8 mouse cellular contexts compared by ENCODE assay signal in genomic region chr10:53436023-53436475, GRCm38 (mm10). TPM values are rescaled to one million over a fixed set of nuclear protein-coding genes. Genes with fewer than 3 reads are reported as not detected.
DNase-seq lines count a peak whose midpoint lies in the region; TF ChIP-seq lines count a peak whose summit lies in the region.

No protein-coding gene starts in this region.

- H3K36me3 ChIP-seq in heart, adult 2 months (ENCODE audit: control insufficient read depth, insufficient read depth, low read length), result peaks cover 7% of the 10 kb centered on the region; the same call in 1 of the 2 replicates
- no peaks in the 10 kb centered on the region for H3K36me3 ChIP-seq in thymus, adult 2 months (ENCODE audit: control insufficient read depth, insufficient read depth, low read length)
- no peaks in the 10 kb centered on the region for H3K36me3 ChIP-seq in limb, embryonic 10.5 days

- no peak for TF ChIP-seq POLR2A in heart, adult 2 months (IDR thresholded peaks at IDR 0.05; ENCODE audit: insufficient read depth, low read depth, low read length)
- TF ChIP-seq POLR2A in thymus, adult 2 months (IDR thresholded peaks at IDR 0.05; ENCODE audit: control insufficient read depth, extremely low read depth, insufficient read depth, low read length, poor library complexity), result no peak

- DNase-seq in heart, adult 2 months, result no peak
- DNase-seq in heart, postnatal 36 days, result no peak
- peak; percentile 14 for DNase-seq in thymus, postnatal 4 days
- no peak for DNase-seq in thymus, adult 2 months
- peak; percentile 35 for DNase-seq in limb, embryonic 10.5 days (ENCODE audit: low spot score)
- no peak for DNase-seq in right cerebral cortex, postnatal 25 days
- no peak for DNase-seq in spleen, postnatal 36 days (ENCODE audit: low spot score in 2 of 2)
- no peak for DNase-seq in urinary bladder, postnatal 4 days (ENCODE audit: low spot score in 2 of 2)

- peak overlapping the region; percentile 95 for H3K27ac ChIP-seq in heart, adult 2 months
- no peak overlapping the region for H3K27ac ChIP-seq in thymus, adult 2 months (ENCODE audit: control insufficient read depth, insufficient read depth, low read length)
- H3K27ac ChIP-seq in limb, embryonic 10.5 days, result peak overlapping the region; percentile 88

- H3K9ac ChIP-seq in heart, adult 2 months (ENCODE audit: low read depth, low read length), result no peak overlapping the region

- 69% methylated on average over 8 of the region's 8 CpGs for WGBS in heart, adult 2 months
- WGBS in thymus, adult 2 months, result 97% methylated on average over 8 of the region's 8 CpGs
- 76% methylated on average over 8 of the region's 8 CpGs for WGBS in limb, embryonic 10.5 days

- H3K4me3 ChIP-seq in heart, adult 2 months, result no peak overlapping the region
- H3K4me3 ChIP-seq in thymus, adult 2 months (ENCODE audit: control insufficient read depth, insufficient read depth, low read length), result no peak overlapping the region
- H3K4me3 ChIP-seq in limb, embryonic 10.5 days, result no peak overlapping the region

- H3K27me3 ChIP-seq in heart, adult 2 months (ENCODE audit: control insufficient read depth, insufficient read depth, low read length), result no peaks in the 10 kb centered on the region
- H3K27me3 ChIP-seq in thymus, adult 2 months (ENCODE audit: control insufficient read depth, insufficient read depth, low read length), result no peaks in the 10 kb centered on the region
- H3K27me3 ChIP-seq in limb, embryonic 10.5 days (ENCODE audit: low read depth, poor library complexity, severe bottlenecking), result peaks cover 5% of the 10 kb centered on the region; the same call in 1 of the 2 replicates

- intact Hi-C loops in heart, adult 2 months (cut with DNase I), result loop anchor here (2.0 kb wide), 1 partner anchor 57 kb away; the partner anchor contains the start of gene Cep85l
- intact Hi-C loops in heart, postnatal 36 days (cut with DNase I), result loop anchor here (2.0 to 5.0 kb wide), 2 partner anchors 27 to 39 kb away; no protein-coding TSS in a partner anchor

- H3K9me3 ChIP-seq in limb, embryonic 10.5 days (replicated peaks), result no peaks in the 10 kb centered on the region

- TF ChIP-seq CTCF in heart, adult 2 months (IDR thresholded peaks at IDR 0.05), result no peak
- TF ChIP-seq CTCF in thymus, adult 2 months (IDR thresholded peaks at IDR 0.05; ENCODE audit: borderline replicate concordance, control insufficient read depth, extremely low read depth, insufficient read depth, low read length, poor library complexity), result no peak

- no peaks in the 10 kb centered on the region for H3K79me2 ChIP-seq in heart, adult 2 months (replicated peaks; ENCODE audit: control insufficient read depth, insufficient read depth, low read length)

- no peak for TF ChIP-seq EP300 in heart, adult 2 months (IDR thresholded peaks at IDR 0.05; ENCODE audit: insufficient read depth, low read depth, low read length)

- peaks cover 15% of the 10 kb centered on the region for H3K4me1 ChIP-seq in heart, adult 2 months (ENCODE audit: control insufficient read depth, insufficient read depth, low read length)
- H3K4me1 ChIP-seq in thymus, adult 2 months (replicated peaks; ENCODE audit: control insufficient read depth, insufficient read depth, low read length), result peaks cover 8% of the 10 kb centered on the region
- H3K4me1 ChIP-seq in limb, embryonic 10.5 days, result peaks cover 26% of the 10 kb centered on the region

RNA-seq across cellular contexts. Expression of gene Cep85l, which starts 56.3 kb away (rescaled TPM):
- 10 to 100 TPM; 16.2 to 16.5 TPM for total RNA-seq in heart, adult 2 months (2021)
- 4.3 and 8.3 TPM in 2 replicates for polyA plus RNA-seq in heart, adult 2 months (2012; rRNA removed)
- total RNA-seq in heart, postnatal 36 days (2021), result 10 to 100 TPM; 15.4 to 17.5 TPM
- polyA plus RNA-seq in thymus, adult 2 months (2012; rRNA removed), result 1.8 and 1.9 TPM in 2 replicates
- polyA plus RNA-seq in limb, embryonic 10.5 days (2016; fragmentation: Nextera tagmentation; extraction: Ambion mirVana), result 4.8 and 6.1 TPM in 2 replicates

Comparison
In these comparisons a context has a peak if more than half of its experiments do, and no peak if none do; other contexts are left out.
1. DNase-seq: peak in thymus, postnatal 4 days (single experiment) and limb, embryonic 10.5 days (single experiment); none in heart, adult 2 months (0 of 2), heart, postnatal 36 days (0 of 2), thymus, adult 2 months (single experiment), right cerebral cortex, postnatal 25 days (single experiment), spleen, postnatal 36 days (0 of 2) and urinary bladder, postnatal 4 days (0 of 2).